Mouse (Mus musculus) liver, embryonic 11.5 days (tissue): ENCODE measurements around the gene Olfr223. TPM values are rescaled to one million over a fixed set of nuclear protein-coding genes. Genes with fewer than 3 reads are reported as not detected.
"Not testable (repeated sequence)": the region's sequence is repeated elsewhere in the genome, so short reads cannot be mapped to it uniquely, and the experiment has no call there.

Source experiments
- ATAC-seq: fragments of 200-750 bp; cut with Nextera tagmentation; replicated peaks from 2 replicates; pipeline ENCODE4 v1.8.0; 2017; ENCODE audit warnings: moderate number of reproducible peaks, mild to moderate bottlenecking, moderate TSS enrichment, moderate library complexity; ENCODE audit not compliant: low FRiP score
- DNase-seq: peaks from one replicate; pipeline ENCODE4 v3.0.0-alpha.2; 2017; ENCODE audit warnings: low spot score
- H3K27ac ChIP-seq: fragments of 300-500 bp; sonication (generic); 2 replicates; pipeline ENCODE4 v1.5.1; 2014; ENCODE audit warnings: mild to moderate bottlenecking, low read depth, low read length, control low read depth
- H3K27me3 ChIP-seq: fragments of 300-500 bp; sonication (generic); replicated peaks from 2 replicates; pipeline ENCODE4 v1.6.1; 2014; ENCODE audit warnings: low read length, mixed read lengths; ENCODE audit not compliant: control insufficient read depth, insufficient read depth
- H3K36me3 ChIP-seq: fragments of 300-500 bp; sonication (generic); 2 replicates; pipeline ENCODE4 v1.6.1; 2014; ENCODE audit warnings: mild to moderate bottlenecking, low read length, moderate library complexity, mixed read lengths; ENCODE audit not compliant: control insufficient read depth, insufficient read depth
- H3K4me1 ChIP-seq: fragments of 300-500 bp; sonication (generic); replicated peaks from 2 replicates; pipeline ENCODE4 v1.6.1; 2014; ENCODE audit warnings: low read length, mixed read lengths; ENCODE audit not compliant: control insufficient read depth, insufficient read depth
- H3K4me2 ChIP-seq: fragments of 300-500 bp; sonication (generic); 2 replicates; pipeline ENCODE4 v1.6.1; 2014; ENCODE audit warnings: mild to moderate bottlenecking, control low read depth, moderate library complexity
- H3K4me3 ChIP-seq: fragments of 300-500 bp; sonication (generic); 2 replicates; pipeline ENCODE4 v1.5.1; 2014; ENCODE audit warnings: low read depth, low read length, control low read depth
- H3K9ac ChIP-seq: fragments of 300-500 bp; sonication (generic); 2 replicates; pipeline ENCODE4 v1.6.1; 2014; ENCODE audit warnings: low read depth, low read length, control low read depth
- H3K9me3 ChIP-seq: fragments of 300-500 bp; sonication (generic); 2 replicates; pipeline ENCODE4 v1.6.1; 2016; ENCODE audit warnings: low read length, inconsistent platforms, mixed read lengths; ENCODE audit not compliant: control insufficient read depth
- WGBS: fragments of 180-500 bp; shearing (Covaris S2); extraction: QIAGEN DNeasy Blood & Tissue Kit; methylation state at CpG from one replicate; pipeline ENCODE4 v1.1.7; 2014; 5-methylcytosine and 5-hydroxymethylcytosine counted together
- polyA plus RNA-seq: library from polyadenylated mRNA; unstranded; fragments of >200 nt; fragmentation: Nextera tagmentation; extraction: Ambion mirVana; gene quantifications from 2 replicates; pipeline ENCODE4 v1.2.1, GENCODE M21; 2014

Gene Olfr223
- polyA plus RNA-seq, 1 experiment from 2014 or later: not detected

GRCm38 (mm10) chr11:59611646-59612045 lies 18.6 kb upstream of the Olfr223 start:
- Histone ChIP-seq H3K4me2 (no peak overlapping the region), H3K27me3 (no peaks in the 10 kb centered on the region; the same call in 1 of the 2 replicates), H3K27ac (no peak overlapping the region), H3K9me3 (no peaks in the 10 kb centered on the region), H3K4me3 (no peak overlapping the region), H3K4me1 (no peaks in the 10 kb centered on the region), H3K36me3 (no peaks in the 10 kb centered on the region), H3K9ac (no peak overlapping the region)
- 80% methylated on average over 5 of the region's 5 CpGs for WGBS
- DNase-seq (no peak), ATAC-seq (no peak)

GRCm38 (mm10) chr11:59602287-59602686 lies 9.2 kb upstream of the Olfr223 start:
- Histone ChIP-seq H3K4me3 (no peak overlapping the region), H3K4me2 (no peak overlapping the region), H3K27ac (no peak overlapping the region), H3K4me1 (no peaks in the 10 kb centered on the region), H3K36me3 (no peaks in the 10 kb centered on the region), H3K9ac (no peak overlapping the region), H3K27me3 (no peaks in the 10 kb centered on the region), H3K9me3 (no peaks in the 10 kb centered on the region)
- DNase-seq: no peak
- 51% methylated on average over 1 of the region's 1 CpGs for WGBS
- ATAC-seq: no peak

- H3K36me3 ChIP-seq: no peaks in the 10 kb centered on the region
These were observed 7.8 kb upstream of the Olfr223 start for GRCm38 (mm10) chr11:59600872-59601271.

GRCm38 (mm10) chr11:59599211-59599610 lies 6.1 kb upstream of the Olfr223 start:
- DNase-seq (no peak), ATAC-seq (no peak)
- Histone ChIP-seq H3K4me1 (no peaks in the 10 kb centered on the region), H3K4me3 (no peak overlapping the region), H3K27me3 (no peaks in the 10 kb centered on the region), H3K9ac (no peak overlapping the region), H3K9me3 (no peaks in the 10 kb centered on the region), H3K36me3 (no peaks in the 10 kb centered on the region), H3K4me2 (no peak overlapping the region), H3K27ac (no peak overlapping the region)
- WGBS: 63% methylated on average over 7 of the region's 7 CpGs

More at GRCm38 (mm10) chr11:59600872-59601271, 7.8 kb upstream of the Olfr223 start:
- DNase-seq (no peak), ATAC-seq (no peak)
- Histone ChIP-seq H3K9ac (no peak overlapping the region), H3K27ac (no peak overlapping the region), H3K4me3 (no peak overlapping the region), H3K27me3 (no peaks in the 10 kb centered on the region), H3K9me3 (no peaks in the 10 kb centered on the region), H3K4me2 (no peak overlapping the region), H3K4me1 (no peaks in the 10 kb centered on the region)
- WGBS: 82% methylated on average over 3 of the region's 3 CpGs

GRCm38 (mm10) chr11:59596950-59597349 lies 3.9 kb upstream of the Olfr223 start:
- Histone ChIP-seq H3K9me3 (no peaks in the 10 kb centered on the region), H3K27me3 (no peaks in the 10 kb centered on the region), H3K36me3 (no peaks in the 10 kb centered on the region), H3K4me1 (no peaks in the 10 kb centered on the region), H3K4me2 (no peak overlapping the region), H3K4me3 (no peak overlapping the region), H3K27ac (no peak overlapping the region), H3K9ac (no peak overlapping the region)
- 78% methylated on average over 8 of the region's 8 CpGs for WGBS
- DNase-seq (no peak), ATAC-seq (no peak)

- Histone ChIP-seq H3K27me3 (no peaks in the 10 kb centered on the region), H3K4me2 (no peak overlapping the region), H3K36me3 (no peaks in the 10 kb centered on the region), H3K4me3 (no peak overlapping the region), H3K9ac (no peak overlapping the region), H3K27ac (no peak overlapping the region), H3K4me1 (no peaks in the 10 kb centered on the region), H3K9me3 (no peaks in the 10 kb centered on the region)
- WGBS: 39% methylated on average over 4 of the region's 4 CpGs
- no peak for ATAC-seq
- no peak for DNase-seq
These were observed 3.0 kb upstream of the Olfr223 start for GRCm38 (mm10) chr11:59596091-59596490.

- H3K4me3 ChIP-seq: no peak overlapping the region
- no peaks in the 10 kb centered on the region for H3K36me3 ChIP-seq
- no peaks in the 10 kb centered on the region for H3K9me3 ChIP-seq
- no peak for ATAC-seq
- H3K9ac ChIP-seq: no peak overlapping the region
- H3K4me1 ChIP-seq: no peaks in the 10 kb centered on the region
- no peak for DNase-seq
- H3K4me2 ChIP-seq: no peak overlapping the region
- WGBS: 89% methylated on average over 8 of the region's 8 CpGs
- H3K27ac ChIP-seq: no peak overlapping the region
- H3K27me3 ChIP-seq: no peaks in the 10 kb centered on the region
These were observed 3.6 kb downstream of the Olfr223 start for GRCm38 (mm10) chr11:59589496-59589895.

- Histone ChIP-seq H3K36me3 (no peaks in the 10 kb centered on the region), H3K4me2 (no peak overlapping the region), H3K4me1 (no peaks in the 10 kb centered on the region), H3K9me3 (no peaks in the 10 kb centered on the region), H3K27ac (no peak overlapping the region), H3K9ac (no peak overlapping the region), H3K4me3 (no peak overlapping the region), H3K27me3 (no peaks in the 10 kb centered on the region)
- ATAC-seq (no peak), DNase-seq (no peak)
- 28% methylated on average over 6 of the region's 6 CpGs for WGBS
These were observed 8.6 kb downstream of the Olfr223 start for GRCm38 (mm10) chr11:59584539-59584938.

- H3K27me3 ChIP-seq, H3K36me3 ChIP-seq, H3K4me1 ChIP-seq, DNase-seq, H3K27ac ChIP-seq, H3K9me3 ChIP-seq, H3K9ac ChIP-seq, ATAC-seq, H3K4me2 ChIP-seq, H3K4me3 ChIP-seq: not testable (repeated sequence)
These were observed 17.0 kb downstream of the Olfr223 start, which contains the start of gene Olfr222 for GRCm38 (mm10) chr11:59576135-59576534. Olfr222 (minus strand) TSS chr11:59576235.
